Mouse (Mus musculus): ENCODE results near the gene Coro2a.
"Not testable (repeated sequence)": the region's sequence is repeated elsewhere in the genome, so short reads cannot be mapped to it uniquely, and the experiment has no call there.

The Coro2a gene

DNA sequence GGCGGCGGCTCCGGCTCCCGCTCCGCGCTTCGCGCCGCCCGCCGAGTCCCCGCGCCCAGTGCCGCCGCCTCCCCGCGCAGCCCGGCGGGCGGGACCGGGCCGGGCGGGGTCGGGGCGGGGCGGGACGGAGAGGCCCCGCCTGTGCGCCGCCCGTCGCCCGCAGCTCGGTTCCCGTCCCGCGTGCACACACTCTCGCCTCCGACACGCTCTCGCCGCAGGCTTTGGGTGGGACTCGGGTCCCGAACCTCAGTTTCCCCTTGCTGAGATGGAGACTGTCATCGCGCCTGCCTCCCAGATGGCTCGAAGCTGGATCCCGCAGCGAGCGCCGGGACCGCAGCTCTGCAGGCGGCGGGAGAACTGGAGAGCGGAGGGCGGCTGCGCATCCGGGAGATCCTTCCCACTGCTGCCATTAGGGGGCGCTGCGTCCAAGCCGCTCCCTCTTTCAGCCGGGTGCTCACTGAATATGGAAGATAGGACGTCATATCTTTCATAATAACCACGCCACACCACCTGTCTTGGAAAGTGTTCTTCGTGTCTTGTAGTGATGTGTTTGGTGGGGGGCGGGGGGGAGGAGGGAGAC, at the start of gene Coro2a:
Gene Coro2a, minus strand, starts transcription at position 359 of the 580 bp plus-strand sequence.
- DNase-seq = peak; percentile 81 to 86

GRCm38 (mm10) chr4:46650086-46650753, 48.2 kb upstream of the Coro2a start, which contains the start of gene Tbc1d2:
Tbc1d2 (minus strand) TSS chr4:46650209.
- peak; percentile 95 for DNase-seq

DNA sequence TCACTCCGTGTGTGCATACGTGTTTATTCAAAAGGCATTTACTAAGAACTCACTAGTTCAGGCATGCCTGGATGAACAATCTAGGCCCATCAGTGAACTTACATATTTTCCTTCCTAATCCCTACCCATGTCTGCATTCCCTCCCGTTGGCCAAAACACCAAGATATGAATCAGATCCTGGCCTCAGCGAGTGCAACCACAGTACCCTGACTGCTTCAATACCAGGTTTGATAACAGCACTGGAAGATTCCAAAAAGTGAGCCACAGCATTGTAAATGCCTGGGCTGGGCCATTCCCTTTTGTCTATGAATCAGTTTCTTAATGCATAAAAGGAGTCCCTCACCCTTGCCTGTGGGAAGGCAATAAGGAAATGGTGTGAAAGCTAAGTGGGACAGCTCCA, 47.2 kb upstream of the Coro2a start:
- DNase-seq = no peak

GRCm38 (mm10) chr4:46643676-46644112, 41.7 kb upstream of the Coro2a start:
- no peak for DNase-seq

DNA sequence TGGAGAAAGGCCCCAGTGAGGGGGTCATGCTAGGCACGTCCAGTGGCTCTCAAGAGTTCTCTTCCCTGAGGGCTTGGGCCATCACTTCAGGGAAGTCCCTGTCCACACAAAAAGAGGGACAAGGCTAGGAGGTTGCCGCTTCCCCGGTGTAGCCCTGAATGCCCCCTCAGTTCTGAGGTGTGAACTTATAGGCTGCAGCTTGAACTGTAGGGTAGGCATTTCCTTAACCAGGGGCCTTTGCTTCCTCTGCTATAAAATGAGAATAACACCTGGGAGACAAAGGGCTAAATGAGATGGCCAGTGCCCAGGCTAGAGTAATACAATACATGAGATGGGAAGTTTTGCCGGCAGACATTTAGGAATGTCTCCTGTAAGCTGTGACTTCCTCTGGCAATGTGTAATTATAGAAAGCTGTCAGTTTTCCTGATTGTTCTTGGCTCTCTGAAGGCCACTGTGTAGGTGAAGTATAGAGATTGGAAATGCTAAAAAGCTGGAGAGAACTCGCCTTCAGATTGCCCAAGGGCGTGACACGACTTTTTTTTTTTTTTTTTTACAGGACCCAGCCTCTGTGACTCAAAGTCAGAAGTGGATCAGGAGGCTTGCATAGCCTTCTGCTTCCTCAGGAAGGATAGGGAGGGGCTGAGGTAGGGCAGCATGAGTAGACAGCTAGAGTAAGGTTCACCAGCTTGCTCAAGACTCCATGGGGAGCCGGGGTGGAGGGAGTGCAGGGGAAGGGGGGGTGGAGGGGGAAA, 41.1 kb upstream of the Coro2a start:
- DNase-seq = peak; percentile 51 to 71

GRCm38 (mm10) chr4:46641283-46641682, 39.3 kb upstream of the Coro2a start:
- DNase-seq = no peak

GRCm38 (mm10) chr4:46639866-46640265, 37.9 kb upstream of the Coro2a start:
- peak; percentile 57 to 58 for DNase-seq

DNA sequence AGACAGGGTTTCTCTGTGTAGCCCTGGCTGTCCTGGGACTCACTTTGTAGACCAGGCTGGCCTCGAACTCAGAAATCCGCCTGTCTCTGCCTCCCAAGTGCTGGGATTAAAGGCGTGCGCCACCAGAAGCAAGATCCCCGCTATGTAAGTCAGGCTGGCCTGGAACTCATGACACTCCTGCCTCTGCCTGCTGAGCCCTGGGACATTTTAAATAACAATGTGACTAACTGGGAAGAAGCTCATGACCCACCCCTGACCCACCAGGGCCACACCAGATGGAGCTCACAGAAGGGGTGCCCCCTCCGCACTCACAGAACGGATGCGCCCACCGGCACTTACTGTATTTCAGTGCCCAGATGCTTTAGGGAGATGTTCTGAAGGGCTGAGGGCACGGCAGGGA, 35.2 kb upstream of the Coro2a start:
- not testable (repeated sequence) for DNase-seq

DNA sequence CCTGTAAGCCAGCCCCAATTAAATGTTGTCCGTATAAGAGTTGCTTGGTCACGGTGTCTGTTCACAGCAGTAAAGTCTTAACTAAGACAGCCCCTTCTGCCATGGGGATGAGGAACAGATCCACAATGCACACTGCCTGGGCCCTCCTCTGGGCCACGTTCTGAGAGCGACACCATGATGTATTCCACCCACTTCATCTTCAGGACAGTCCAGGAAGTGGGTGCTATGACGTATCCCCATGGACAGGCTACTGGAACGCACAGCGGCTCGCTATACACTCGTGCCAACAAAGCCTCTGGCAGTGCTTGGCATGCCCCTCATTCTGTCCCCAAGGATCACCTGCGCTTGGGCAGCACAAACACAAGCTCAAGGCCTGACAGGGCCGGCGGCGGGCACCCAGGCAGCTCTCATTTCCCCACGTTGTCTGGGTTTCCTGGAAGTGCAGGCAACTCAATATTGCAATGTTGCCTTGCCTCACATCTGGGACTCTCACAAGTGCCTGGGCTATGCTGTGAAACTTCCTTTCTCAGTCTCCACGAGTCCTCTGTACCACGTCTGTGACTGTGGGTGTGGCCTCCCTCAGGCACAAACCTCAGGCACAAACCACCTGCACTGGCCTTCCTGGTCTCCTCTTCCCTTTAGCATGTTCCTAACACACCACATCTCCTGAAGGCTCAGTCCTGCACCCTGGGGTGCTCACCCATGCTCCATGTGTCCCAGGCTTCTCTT, 33.9 kb upstream of the Coro2a start:
- DNase-seq = no peak

DNA sequence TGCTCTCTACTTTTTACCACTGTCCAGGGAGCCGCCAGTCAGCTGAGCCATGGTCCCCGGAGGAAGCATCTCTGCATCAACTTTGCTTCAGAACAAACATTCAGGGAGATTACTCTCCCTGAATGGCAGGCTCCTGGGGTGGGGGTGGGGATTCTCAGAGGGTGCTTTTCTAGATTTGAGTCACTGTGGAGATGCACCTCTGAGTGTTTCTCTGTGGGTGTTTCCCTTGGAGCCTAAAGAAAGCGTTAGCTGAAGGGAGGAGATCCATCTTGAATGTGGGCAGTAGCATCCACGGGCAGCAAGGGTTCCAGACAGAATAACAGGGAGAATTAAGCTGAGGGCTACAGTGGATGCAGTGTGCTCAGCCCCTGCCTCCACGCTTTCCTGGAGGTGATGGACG, 32.9 kb upstream of the Coro2a start:
- no peak for DNase-seq

GRCm38 (mm10) chr4:46633565-46633964, 31.6 kb upstream of the Coro2a start:
- peak; percentile 52 to 67 for DNase-seq

DNA sequence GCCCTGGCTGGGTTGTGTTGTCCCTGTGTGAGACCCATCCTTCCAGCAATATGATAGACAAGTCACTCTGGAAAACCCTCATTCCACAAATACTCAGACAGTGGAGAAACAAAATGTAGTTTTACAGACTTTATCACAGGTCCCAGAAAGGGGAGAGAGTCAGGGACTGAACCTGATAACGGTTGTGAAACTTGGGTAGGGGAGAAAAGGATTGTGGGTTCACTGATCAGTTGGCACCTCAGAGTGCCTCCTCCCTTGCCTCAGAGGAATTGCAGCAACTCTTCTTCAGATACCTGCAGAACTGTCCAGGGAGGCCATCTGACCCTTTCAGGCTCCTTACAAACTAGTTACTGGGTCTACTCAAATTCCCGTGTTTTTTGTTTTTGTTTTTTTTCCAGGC, 30.5 kb upstream of the Coro2a start:
- no peak for DNase-seq

GRCm38 (mm10) chr4:46630390-46630789, 28.4 kb upstream of the Coro2a start:
- peak; percentile 49 to 57 for DNase-seq

GRCm38 (mm10) chr4:46628873-46629272, 26.9 kb upstream of the Coro2a start:
- DNase-seq = no peak

- no peak for DNase-seq
Measured at GRCm38 (mm10) chr4:46628081-46628480, 26.1 kb upstream of the Coro2a start.

DNA sequence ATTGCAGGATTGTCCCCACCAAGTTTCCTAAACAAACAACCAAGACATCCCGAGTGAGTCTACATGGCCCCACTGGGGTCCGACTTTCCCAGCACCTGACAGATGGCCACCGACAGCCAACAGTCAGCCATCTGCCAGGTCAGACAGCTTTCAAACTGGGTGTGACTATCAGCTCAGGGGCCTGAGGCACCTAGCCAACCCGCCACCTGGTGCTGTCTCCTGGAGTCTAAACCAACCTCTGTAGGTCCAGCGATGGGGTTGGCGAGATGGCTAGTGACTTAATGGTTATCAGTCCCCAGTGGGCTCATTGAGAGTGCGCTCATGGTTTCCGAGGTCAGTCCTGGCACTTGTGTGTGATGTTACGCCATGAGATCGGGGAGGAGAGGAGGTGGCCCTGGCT, 23.1 kb upstream of the Coro2a start:
- no peak for DNase-seq

DNA sequence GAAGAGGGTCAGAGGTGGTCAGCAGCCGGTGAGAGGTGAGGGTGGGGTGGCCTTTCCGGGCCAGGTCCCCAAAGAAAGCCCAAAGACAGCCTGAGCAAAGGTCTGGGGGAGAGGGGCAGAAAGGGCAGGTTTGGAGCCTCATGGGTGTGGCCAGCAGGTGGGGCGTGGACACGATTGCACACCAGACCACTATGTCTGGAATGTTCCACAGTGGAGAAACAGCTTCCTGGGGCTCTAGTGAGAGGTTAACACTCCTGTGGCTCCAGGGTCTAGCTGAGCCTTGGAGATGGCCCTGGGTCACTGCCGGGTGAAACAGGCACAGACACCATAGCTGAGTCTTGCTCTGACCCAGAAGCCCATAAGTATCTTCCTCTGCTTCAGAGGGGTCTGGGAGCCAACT, 21.0 kb upstream of the Coro2a start:
- peak in 1 of 2 experiments; percentile 48 for DNase-seq

- DNase-seq = no peak
Measured at GRCm38 (mm10) chr4:46620946-46621345, 18.9 kb upstream of the Coro2a start.

DNA sequence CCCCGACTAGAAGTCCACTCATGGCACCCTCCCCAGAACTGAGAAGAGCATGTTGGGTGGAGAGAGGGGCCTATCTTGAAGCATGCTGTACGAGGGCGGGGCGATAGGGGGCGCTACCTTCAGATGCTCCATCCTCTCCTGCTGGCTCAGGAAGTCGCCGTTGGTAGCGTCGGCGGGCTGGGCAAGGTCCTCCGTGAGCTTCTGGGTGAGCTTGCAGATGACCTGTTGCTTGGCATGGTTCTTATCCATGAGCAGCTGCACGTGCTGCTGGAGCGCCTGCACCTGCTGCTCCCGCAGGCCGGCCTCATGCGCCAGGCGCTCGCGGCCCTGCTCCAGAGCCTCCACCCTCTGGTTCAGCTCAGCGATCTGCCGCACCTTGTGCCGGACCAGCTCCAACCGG, 18.3 kb upstream of the Coro2a start:
- DNase-seq = no peak

DNA sequence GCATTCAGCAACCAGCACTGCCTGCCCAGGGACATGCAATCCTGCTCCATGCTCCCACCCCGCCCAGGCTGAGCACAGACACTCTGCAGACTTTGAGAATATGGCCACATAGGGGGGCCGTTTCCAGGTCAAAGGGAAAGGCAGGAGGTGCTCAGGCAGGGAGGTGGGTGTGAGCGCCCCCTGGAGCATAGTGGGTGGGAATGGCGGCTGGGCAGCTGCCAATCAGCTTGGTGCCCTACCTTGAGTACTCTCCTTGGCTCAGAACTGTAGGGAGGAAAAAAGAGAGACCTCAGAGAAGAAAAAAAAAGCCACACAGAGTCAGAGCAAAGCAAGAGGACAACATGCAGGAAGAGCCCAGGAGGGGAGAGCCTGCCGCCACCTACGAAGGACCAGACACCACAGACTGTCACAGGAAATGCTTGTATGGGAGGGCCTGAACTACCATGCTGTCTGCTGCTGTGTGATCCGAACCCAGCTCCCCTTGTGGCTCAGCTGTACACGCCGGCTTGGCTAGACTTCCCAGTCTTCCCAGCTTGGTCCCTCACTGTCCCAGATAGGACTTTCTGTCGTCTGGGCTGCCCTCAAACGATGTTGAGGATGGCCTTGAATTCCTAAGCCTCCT, 16.3 kb upstream of the Coro2a start:
- DNase-seq = no peak

DNA sequence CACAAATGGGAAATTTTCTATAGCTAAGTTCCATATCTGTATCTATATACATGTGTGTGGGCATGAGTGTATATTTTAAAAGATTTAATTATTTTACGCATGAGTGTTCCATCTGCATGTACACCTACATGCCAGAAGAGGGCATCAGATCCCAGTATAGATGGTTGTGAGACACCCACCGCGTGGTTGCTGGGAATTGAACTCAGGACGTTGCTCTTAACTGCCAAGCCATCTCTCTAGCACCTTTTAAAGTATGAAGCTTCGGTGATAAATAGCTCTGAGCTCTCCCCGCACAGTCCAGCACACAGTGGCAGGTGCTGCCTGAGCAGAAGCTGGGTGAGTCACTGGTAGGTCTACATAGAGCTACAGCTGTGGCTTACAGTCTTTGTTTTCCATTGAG, 15.4 kb upstream of the Coro2a start:
- DNase-seq = no peak

DNA sequence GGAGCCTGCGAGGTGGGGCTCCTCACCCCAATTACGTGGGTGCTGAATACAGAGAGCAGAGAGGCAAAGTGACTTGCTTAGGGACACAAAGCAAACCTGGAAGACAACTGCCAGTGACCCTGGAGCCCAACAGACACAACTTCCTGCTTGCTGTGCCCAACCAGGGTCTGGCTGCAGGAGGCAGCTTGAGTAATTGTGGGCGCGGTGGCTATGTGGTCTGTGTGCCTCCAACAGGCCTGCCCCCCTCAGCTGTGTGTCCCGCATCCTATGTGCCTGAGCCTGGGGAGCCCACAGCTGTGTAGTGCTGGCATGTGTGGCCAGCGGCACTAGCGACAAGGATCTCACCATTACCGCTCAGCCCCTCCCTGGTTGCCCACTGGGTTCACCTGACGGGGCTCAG, 12.6 kb upstream of the Coro2a start:
- DNase-seq = peak in 1 of 2 experiments; percentile 31

GRCm38 (mm10) chr4:46613618-46614017, 11.6 kb upstream of the Coro2a start:
- no peak for DNase-seq

Data from lung, adult 18-20 months (tissue).